Mouse (Mus musculus): ENCODE data around the gene Sirt1. TPM values are rescaled to one million over a fixed set of nuclear protein-coding genes. Genes with fewer than 3 reads are reported as not detected.
"Not testable (repeated sequence)": the region's sequence is repeated elsewhere in the genome, so short reads cannot be mapped to it uniquely, and the experiment has no call there.

The Sirt1 gene
- total RNA-seq, 2 experiments from 2014 or later = 10.0 to 12.5 TPM

DNA sequence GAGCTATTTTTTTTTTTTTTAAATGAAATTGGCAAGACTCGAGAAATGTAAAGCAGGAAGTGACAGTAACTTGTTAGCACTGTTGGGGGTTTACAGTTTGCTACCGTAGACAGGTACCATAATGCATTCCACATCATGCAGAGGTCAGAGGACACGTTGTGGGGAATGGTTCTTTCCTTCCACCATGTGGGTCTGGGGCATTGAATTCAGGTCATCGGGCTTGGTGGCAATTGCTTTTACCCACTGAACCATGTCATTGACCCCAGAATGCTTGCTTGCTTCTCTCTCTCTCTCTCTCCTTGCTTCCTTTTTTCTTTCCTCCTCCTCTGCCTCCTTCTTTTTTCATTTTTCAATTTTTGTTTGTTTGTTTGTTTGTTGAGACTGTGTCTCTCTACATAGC, 7.4 kb upstream of the Sirt1 start:
- DNase-seq = no peak

DNA sequence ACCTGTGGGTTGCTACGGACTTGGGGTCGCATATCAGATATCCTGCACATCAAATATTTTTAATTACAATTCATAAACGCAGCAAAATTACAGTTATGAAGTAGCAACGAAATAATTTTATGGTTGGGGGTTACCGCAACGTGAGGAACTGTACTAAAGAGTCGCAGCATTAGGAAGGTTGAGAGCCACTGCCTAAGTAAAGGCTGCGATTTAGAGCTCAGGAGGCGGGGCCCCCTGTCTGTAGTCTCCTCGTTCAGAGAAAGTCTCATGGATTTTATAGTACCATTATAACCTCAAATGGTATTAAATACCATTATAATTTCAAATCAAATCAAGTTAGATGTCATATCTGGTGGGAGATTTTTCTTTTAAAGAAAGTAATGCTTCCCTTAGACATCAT, 5.5 kb upstream of the Sirt1 start:
- DNase-seq = no peak

DNA sequence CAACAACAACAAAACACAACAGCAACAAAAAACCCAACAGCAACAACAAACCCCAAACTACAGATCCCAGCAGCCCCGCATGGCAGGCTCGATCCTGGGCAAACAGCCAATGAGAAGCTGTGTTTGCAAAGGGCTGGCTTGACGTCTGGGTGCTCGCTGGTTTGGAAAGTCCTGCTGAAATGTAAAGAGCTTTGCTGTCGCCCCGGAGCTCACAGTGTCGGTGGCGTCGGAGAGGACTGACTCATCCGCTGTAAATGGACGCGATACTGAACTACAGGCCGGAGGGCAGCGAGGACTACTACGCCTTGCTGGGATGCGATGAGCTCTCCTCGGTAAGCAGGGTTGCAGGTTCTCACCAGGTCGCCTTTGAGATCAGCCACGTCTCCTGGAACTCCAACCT, 4.9 kb upstream of the Sirt1 start:
- DNase-seq = peak; percentile 88

DNA sequence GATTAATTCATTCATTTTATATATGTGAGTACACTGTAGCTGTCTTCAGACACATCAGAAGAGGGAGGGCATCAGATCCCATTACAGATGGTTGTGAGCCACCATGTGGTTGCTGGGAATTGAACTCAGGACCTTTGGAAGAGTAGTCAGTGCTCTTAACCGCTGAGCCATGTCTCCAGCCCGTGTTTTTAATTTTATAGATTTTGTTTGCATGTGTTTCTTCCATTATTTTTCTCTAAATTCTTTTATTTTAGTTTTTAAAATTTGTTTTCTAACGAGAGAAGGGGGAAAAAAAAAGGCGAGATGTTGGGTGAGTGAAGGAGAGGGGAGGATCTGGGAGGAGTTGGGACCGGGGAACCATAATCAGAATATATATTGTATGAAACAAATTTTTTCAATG, 4.4 kb upstream of the Sirt1 start:
- not testable (repeated sequence) for DNase-seq

DNA sequence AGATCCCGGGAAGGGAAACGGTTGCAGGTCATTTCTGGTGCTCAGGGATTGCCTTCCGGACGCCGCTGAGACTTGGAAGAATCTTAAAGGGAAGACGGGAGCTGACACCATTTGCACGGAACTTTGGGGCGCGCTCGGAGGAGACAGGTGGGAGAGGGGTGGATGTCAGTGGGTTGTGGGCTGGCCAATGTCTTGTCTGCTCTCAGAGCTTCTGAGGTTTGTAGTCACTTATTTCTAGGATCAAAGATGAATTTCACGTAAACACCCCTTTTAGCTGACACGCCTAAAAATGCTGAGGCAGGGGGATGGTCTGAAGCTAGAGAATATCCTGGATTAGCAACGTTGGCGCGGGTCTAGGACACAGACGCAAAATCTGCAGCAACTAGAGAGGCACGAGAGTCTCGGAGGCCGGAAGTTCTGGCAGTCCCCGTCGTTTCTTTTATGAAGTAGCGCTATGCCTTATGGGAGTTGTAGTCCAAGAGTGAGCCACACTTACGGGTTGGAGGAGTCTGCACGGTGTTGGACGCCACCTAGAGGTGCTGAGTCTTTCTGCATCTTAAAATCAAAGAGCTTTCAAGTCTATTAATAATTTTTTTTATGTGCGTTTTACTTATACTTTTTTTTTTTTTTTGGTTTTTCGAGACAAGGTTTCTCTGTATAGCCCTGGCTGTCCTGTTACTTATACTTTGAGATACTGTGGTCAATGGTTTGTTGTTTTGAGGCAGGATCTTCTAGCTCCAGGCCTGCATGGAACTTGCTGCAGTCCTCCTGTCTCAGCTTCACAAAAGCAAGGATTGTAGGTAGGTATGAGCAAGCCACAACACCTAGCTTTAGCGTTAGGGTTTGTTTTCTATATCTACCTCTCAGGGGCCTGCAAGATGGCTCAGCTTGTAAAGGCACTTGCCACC, 1.1 kb upstream of the Sirt1 start, which contains the start of gene Dnajc12:
TSS of gene Dnajc12 (plus strand) at position 72 of the 908 bp plus-strand sequence.
- peak; percentile 90 to 92 for DNase-seq

DNA sequence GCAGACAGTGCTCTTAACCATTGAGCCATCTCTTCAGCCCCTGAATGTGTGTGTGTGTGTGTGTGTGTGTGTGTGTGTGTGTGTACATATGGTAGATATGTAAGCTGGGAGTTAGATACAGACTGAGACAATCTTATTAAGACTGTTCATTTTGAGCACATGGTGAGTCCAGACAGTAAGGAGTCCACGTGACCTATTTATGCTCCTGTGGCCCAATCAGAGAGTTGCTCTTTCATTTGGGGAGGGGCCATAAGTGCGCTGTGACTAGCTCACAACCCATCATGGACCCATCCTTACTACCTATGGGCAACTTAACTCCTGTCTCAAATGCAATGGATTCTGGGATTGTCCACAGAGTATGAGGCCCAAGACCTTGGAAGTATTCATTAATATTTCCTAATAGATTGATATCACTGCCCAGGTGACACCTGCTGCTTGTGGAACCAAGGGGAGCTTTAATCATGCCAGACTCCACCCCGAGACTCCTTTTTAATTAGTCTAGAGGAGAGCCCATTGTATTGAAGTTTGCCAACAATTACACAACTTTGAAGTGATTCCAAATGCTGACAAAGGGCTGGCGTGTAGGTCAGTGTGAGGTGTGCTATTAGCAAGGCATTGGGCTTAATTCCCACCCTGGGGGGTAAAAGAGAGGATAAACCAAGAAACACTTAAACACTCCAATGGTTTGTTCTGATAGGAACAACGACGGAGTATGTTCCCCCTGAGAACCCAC, 2.4 kb downstream of the Sirt1 start:
- no peak for DNase-seq

DNA sequence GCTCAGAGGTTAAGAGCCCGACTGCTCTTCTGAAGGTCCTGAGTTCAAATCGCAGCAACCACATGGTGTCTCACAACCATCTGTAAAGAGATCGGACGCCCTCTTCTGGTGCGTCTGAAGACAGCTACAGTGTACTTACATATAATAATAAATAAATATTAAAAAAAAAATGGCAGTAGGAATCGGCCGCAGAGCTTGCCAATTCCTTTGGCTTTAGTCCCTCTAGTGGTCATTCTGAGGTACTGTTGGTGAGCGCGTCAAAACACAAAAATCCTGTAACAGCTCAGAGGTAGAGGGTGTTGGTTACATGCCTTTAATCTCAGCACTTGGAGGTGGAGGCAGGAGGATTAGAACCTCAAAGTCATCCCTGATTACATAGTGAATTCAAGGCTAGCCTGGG, 4.0 kb downstream of the Sirt1 start:
- peak; percentile 48 to 77 for DNase-seq

- no peak for DNase-seq
Measured at GRCm38 (mm10) chr10:63376303-63376702, 5.2 kb downstream of the Sirt1 start.

DNA sequence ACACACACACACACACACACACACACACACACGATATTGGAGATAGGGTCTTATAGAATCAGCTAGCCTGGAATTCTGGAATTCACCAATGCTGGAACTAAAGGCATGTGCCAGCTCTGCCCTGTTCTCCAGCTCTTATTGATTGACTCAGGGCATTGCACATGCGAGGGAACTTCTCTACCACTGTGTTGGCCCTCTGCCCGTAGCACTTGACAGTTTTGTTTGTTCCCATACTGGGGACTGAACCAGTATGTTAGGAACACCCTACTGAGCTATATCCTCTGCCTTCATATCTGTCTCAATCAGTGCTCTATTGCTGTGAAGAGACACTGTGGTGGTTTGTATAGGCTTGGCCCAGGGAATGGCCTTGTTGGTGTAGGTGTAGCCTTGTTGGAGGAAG, 13.5 kb downstream of the Sirt1 start:
- DNase-seq = no peak

- DNase-seq = no peak
Measured at GRCm38 (mm10) chr10:63367386-63367785, 14.1 kb downstream of the Sirt1 start.

GRCm38 (mm10) chr10:63365918-63366455, 15.5 kb downstream of the Sirt1 start:
- DNase-seq = no peak

GRCm38 (mm10) chr10:63360502-63360901, 21.0 kb downstream of the Sirt1 start:
- DNase-seq = no peak

GRCm38 (mm10) chr10:63352111-63352510, 29.4 kb downstream of the Sirt1 start:
- no peak for DNase-seq

GRCm38 (mm10) chr10:63351099-63351498, 30.4 kb downstream of the Sirt1 start:
- not testable (repeated sequence) for DNase-seq

DNA sequence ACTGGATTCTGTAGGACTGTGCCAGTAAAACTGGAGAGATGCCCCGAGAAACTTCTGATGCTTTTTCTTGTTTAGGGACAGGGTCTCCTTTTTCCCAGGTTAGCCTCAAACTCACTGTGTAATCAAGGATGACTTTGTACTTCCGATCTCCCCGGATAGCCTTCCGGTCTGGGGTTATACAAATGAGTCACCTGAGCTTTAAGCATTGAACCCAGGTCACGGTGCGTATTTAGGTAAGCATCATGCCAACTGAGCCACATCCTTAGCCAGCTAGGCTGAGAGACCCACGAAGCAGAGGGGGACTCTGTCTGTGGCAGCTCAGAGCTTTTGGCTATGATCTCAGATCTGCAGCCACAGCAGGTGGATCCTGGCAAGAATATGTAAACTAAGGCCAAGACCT, 30.8 kb downstream of the Sirt1 start:
- no peak for DNase-seq

GRCm38 (mm10) chr10:63348291-63348690, 33.2 kb downstream of the Sirt1 start:
- no peak for DNase-seq

GRCm38 (mm10) chr10:63344751-63345150, 36.8 kb downstream of the Sirt1 start:
- no peak for DNase-seq

DNA sequence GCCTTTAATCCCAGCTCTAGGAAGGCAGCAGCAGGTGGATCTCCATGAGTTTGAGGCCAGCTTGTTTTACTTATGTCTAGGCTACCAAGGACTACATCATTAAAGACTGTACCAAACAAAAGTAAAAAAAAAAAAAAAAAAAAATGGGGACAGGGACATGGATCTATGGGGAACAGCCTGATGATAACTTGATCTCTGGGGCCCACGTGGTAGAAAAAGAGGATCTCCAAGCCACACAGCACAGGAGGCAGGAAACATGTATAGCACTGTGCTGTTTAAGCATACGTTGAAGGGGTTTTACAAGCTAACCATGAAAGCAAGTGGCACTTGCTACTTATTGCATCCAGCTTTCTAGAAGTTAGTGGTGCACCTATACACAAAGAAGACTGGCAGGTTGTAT, 40.2 kb downstream of the Sirt1 start:
- no peak for DNase-seq

DNA sequence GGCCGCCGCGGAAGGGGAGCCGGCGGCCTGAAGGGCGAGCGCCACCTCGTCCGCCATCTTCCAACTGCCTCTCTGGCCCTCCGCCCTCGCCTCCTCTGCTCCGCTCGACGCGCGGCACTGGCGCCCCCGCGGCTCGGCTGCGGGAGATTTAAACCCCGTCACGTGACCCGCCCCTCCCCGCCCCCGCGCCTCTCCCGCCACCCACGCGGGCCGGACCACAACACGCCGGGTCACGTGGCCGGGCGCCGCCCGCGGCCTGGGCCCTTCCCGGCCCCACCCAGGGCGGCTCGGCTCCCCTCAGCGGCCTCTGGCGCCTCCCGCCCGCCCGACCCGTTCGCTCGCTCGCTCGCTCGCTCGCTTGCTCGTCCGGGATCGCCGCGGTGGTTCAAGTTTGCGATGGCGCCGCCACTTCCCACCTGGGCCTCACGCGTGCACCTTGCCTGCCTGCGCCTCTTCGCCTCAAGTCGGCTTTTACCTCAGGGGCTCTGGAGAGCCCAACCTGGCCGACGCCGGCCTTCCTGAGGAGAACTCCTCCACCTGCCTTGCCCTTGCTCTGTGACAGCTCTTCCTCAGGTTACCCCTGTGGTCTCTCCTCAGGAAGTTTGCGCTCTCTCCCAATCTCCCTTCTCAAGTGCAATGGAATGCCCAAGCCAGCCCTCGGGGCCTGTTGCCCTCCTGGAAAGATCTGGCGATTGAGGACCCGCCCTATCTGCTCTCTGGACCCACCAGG, 42.4 kb downstream of the Sirt1 start:
- peak; percentile 92 to 95 for DNase-seq

- peak; percentile 61 to 63 for DNase-seq
Measured at GRCm38 (mm10) chr10:63337951-63338836, 43.3 kb downstream of the Sirt1 start.

- DNase-seq = no peak
Measured at GRCm38 (mm10) chr10:63337326-63337725, 44.2 kb downstream of the Sirt1 start.
